Mouse (Mus musculus) mature B cell (primary cell): ENCODE measurements around the gene Iars.

Source experiments
- in situ Hi-C: fragments of 300-500 bp; cut with MboI; formaldehyde crosslinking; loops from 2 replicates; pipeline ENCODE4 v1.14.3; 2019

The Iars gene

GRCm38 (mm10) chr13:49681351-49682232 lies at the start of gene Iars:
TSS of gene Iars (plus strand) at chr13:49682100.
- in situ Hi-C loops, result no loop called here

GRCm38 (mm10) chr13:49639965-49640364 lies 41.9 kb upstream of the Iars start:
- in situ Hi-C loops, result no loop called here

- in situ Hi-C loops, result no loop called here
Measured at GRCm38 (mm10) chr13:49642650-49643049, 39.2 kb upstream of the Iars start.

GRCm38 (mm10) chr13:49643669-49644362 lies 38.1 kb upstream of the Iars start:
- in situ Hi-C loops, result no loop called here

GRCm38 (mm10) chr13:49644731-49645529 lies 37.0 kb upstream of the Iars start:
- in situ Hi-C loops, result no loop called here

- in situ Hi-C loops, result no loop called here
Measured at GRCm38 (mm10) chr13:49646019-49646418, 35.9 kb upstream of the Iars start.

- in situ Hi-C loops, result no loop called here
Measured at GRCm38 (mm10) chr13:49651136-49651535, 30.8 kb upstream of the Iars start.

- in situ Hi-C loops, result no loop called here
Measured at GRCm38 (mm10) chr13:49651781-49652351, 30.0 kb upstream of the Iars start.

GRCm38 (mm10) chr13:49652481-49653179 lies 29.3 kb upstream of the Iars start, which contains the start of the genes Cenpp and Nol8:
TSS of gene Cenpp (minus strand) at chr13:49652785.
TSS of gene Nol8 (plus strand) at chr13:49653078.
- in situ Hi-C loops, result no loop called here

GRCm38 (mm10) chr13:49653180-49653541 lies 28.7 kb upstream of the Iars start:
- in situ Hi-C loops, result no loop called here

GRCm38 (mm10) chr13:49677793-49678192 lies 4.1 kb upstream of the Iars start:
- in situ Hi-C loops, result no loop called here

GRCm38 (mm10) chr13:49682233-49682846 lies 440 bp downstream of the Iars start:
- in situ Hi-C loops, result no loop called here

- in situ Hi-C loops, result no loop called here
Measured at GRCm38 (mm10) chr13:49684266-49684665, 2.4 kb downstream of the Iars start.

GRCm38 (mm10) chr13:49691056-49691455 lies 9.2 kb downstream of the Iars start:
- in situ Hi-C loops, result no loop called here

- in situ Hi-C loops, result no loop called here
Measured at GRCm38 (mm10) chr13:49703216-49703779, 21.4 kb downstream of the Iars start.

- in situ Hi-C loops, result no loop called here
Measured at GRCm38 (mm10) chr13:49706032-49706690, 24.3 kb downstream of the Iars start.

GRCm38 (mm10) chr13:49708311-49708710 lies 26.4 kb downstream of the Iars start:
- in situ Hi-C loops, result no loop called here

GRCm38 (mm10) chr13:49712047-49712721 lies 30.3 kb downstream of the Iars start:
- in situ Hi-C loops, result no loop called here

- in situ Hi-C loops, result no loop called here
Measured at GRCm38 (mm10) chr13:49719310-49719709, 37.4 kb downstream of the Iars start.
